Comparison of ENCODE assay signal across 10 mouse cellular contexts in the genomic region with DNA sequence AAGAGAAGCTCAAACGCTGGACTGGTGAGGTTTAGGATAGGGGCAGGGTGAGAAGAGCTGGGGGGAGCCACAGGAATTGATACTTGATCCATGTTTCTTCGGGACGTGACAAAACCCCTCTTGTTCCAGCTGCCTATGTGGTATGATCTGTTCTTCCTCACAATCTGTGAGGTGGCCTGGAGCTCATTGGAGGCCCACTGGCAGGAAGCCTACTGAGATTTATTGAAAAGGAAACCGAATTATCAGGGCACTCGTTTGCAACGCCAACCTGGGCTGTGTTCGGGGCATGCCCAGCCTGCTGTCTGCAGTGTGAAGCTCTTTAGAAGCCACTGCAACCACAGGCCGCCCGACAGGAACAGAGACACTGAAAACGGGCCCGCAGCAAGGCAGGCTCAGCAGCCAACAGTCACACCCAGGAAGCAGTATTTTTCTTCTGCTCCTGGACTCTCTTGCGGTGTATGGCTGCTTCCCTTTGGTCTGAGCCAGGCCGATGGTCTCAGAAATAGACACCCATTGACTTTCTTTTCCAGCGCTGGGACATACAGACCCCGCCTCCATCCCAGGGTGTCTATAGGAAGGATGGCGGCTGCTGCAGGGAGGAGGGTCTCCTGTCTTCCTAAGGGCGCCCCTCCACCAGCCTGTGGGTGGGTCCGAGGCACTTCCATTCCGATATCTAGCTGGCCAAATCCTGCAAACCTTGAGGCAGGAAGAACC. TPM values are rescaled to one million over a fixed set of nuclear protein-coding genes. Genes with fewer than 3 reads are reported as not detected.
DNase-seq lines count a peak whose midpoint lies in the region; ATAC-seq lines count a peak whose summit lies in the region.
"Had no signal": no experiment of that assay in that cellular context is flagged by ENCODE, and none has a peak within 500 bp of the region (broad histone marks: within the 10 kb centered on the region; RNA-seq: fewer than 3 reads in every experiment).

No protein-coding gene starts in this region.

- H3K27me3 ChIP-seq in heart, embryonic 12.5 days (replicated peaks) = no peaks in the 10 kb centered on the region
- no peaks in the 10 kb centered on the region for H3K27me3 ChIP-seq in intestine, embryonic 16.5 days (replicated peaks; ENCODE audit: control insufficient read depth, insufficient read depth, low read length)
- no peaks in the 10 kb centered on the region for H3K27me3 ChIP-seq in megakaryocyte, embryonic 14.5 days (replicated peaks)
- no peaks in the 10 kb centered on the region for H3K27me3 ChIP-seq in stomach, embryonic 15.5 days (replicated peaks)

- peaks cover 23% of the 10 kb centered on the region for H3K36me3 ChIP-seq in heart, embryonic 12.5 days
- peaks cover 8% of the 10 kb centered on the region for H3K36me3 ChIP-seq in intestine, embryonic 16.5 days (ENCODE audit: control insufficient read depth, insufficient read depth, low read length)
- H3K36me3 ChIP-seq in megakaryocyte, embryonic 14.5 days (replicated peaks; ENCODE audit: low read length) = peaks cover 24% of the 10 kb centered on the region
- H3K36me3 ChIP-seq in stomach, embryonic 15.5 days = peaks cover 16% of the 10 kb centered on the region

- H3K4me3 ChIP-seq in heart, embryonic 12.5 days = peak overlapping the region; percentile 74
- H3K4me3 ChIP-seq in intestine, embryonic 16.5 days (ENCODE audit: low read length) = peak overlapping the region; percentile 76
- H3K4me3 ChIP-seq in megakaryocyte, embryonic 14.5 days (replicated peaks) = peak overlapping the region; percentile 98
- H3K4me3 ChIP-seq in stomach, embryonic 15.5 days (replicated peaks) = peak overlapping the region; percentile 71

- intact Hi-C loops in heart, postnatal 25 days (cut with DNase I) = no loop called here

- peak overlapping the region; percentile 86 for H3K4me2 ChIP-seq in heart, embryonic 12.5 days
- peak overlapping the region; percentile 92 for H3K4me2 ChIP-seq in intestine, embryonic 16.5 days (ENCODE audit: low read depth, low read length)
- peak overlapping the region; percentile 89 for H3K4me2 ChIP-seq in stomach, embryonic 15.5 days

- peaks cover 27% of the 10 kb centered on the region for H3K4me1 ChIP-seq in heart, embryonic 12.5 days (replicated peaks)
- H3K4me1 ChIP-seq in intestine, embryonic 16.5 days (ENCODE audit: control insufficient read depth, insufficient read depth, low read length) = peaks cover 25% of the 10 kb centered on the region
- peaks cover 53% of the 10 kb centered on the region for H3K4me1 ChIP-seq in megakaryocyte, embryonic 14.5 days
- H3K4me1 ChIP-seq in stomach, embryonic 15.5 days = peaks cover 32% of the 10 kb centered on the region

- H3K27ac ChIP-seq in heart, embryonic 12.5 days (ENCODE audit: poor library complexity, severe bottlenecking) = peak overlapping the region; percentile 97
- peak overlapping the region; percentile 99 for H3K27ac ChIP-seq in intestine, embryonic 16.5 days (ENCODE audit: low read length)
- peak overlapping the region; percentile 99 for H3K27ac ChIP-seq in stomach, embryonic 15.5 days

- no peaks in the 10 kb centered on the region for H3K9me3 ChIP-seq in heart, embryonic 12.5 days (replicated peaks)
- no peaks in the 10 kb centered on the region for H3K9me3 ChIP-seq in intestine, embryonic 16.5 days (ENCODE audit: control insufficient read depth, low read length)
- no peaks in the 10 kb centered on the region for H3K9me3 ChIP-seq in megakaryocyte, embryonic 14.5 days
- H3K9me3 ChIP-seq in stomach, embryonic 15.5 days = no peaks in the 10 kb centered on the region

- H3K9ac ChIP-seq in heart, embryonic 12.5 days = peak overlapping the region; percentile 85
- H3K9ac ChIP-seq in intestine, embryonic 16.5 days (ENCODE audit: low read depth, low read length) = peak overlapping the region; percentile 95
- H3K9ac ChIP-seq in stomach, embryonic 15.5 days = peak overlapping the region; percentile 84

- 8% methylated on average over 19 of the region's 19 CpGs for WGBS in heart, embryonic 12.5 days
- WGBS in intestine, embryonic 16.5 days = 5% methylated on average over 19 of the region's 19 CpGs
- 6% methylated on average over 19 of the region's 19 CpGs for WGBS in stomach, embryonic 15.5 days

- DNase-seq in heart, postnatal 25 days (ENCODE audit: low spot score) = no peak
- DNase-seq in ES-CJ7 (ENCODE audit: low read depth, low spot score) = peak; percentile 73
- no peak for DNase-seq in left cerebral cortex, adult 18-20 months (ENCODE audit: low spot score in 2 of 2)

- peak; percentile 68 for ATAC-seq in heart, embryonic 12.5 days (ENCODE audit: insufficient number of reproducible peaks, low FRiP score)
- peak; percentile 52 for ATAC-seq in erythroid progenitor cell, adult 5-6 weeks (replicated peaks; ENCODE audit: low FRiP score, poor library complexity, severe bottlenecking)
- peak; percentile 70 for ATAC-seq in intestine, embryonic 16.5 days
- peak; percentile 65 for ATAC-seq in stomach, embryonic 15.5 days (ENCODE audit: insufficient read depth, low FRiP score, low read depth)

RNA-seq across cellular contexts. Expression of gene Birc5, which starts 0.6 kb away (rescaled TPM):
- 250 and 252 TPM in 2 replicates for polyA plus RNA-seq in heart, embryonic 12.5 days (2016; fragmentation: Nextera tagmentation; extraction: Ambion mirVana)
- 1 to 10 TPM in 1 of 2 experiments, under 1 TPM in 1; 0.73 to 1.3 TPM for total RNA-seq in heart, postnatal 25 days (2021)
- 782 and 936 TPM in 2 replicates for total RNA-seq in erythroid progenitor cell, adult 5-6 weeks (2015; ENCODE audit: low replicate concordance)
- total RNA-seq in erythroid progenitor cell, adult 5-6 weeks (2017; ENCODE audit: low replicate concordance) = 871 and 1,077 TPM in 2 replicates
- 259 and 306 TPM in 2 replicates for polyA plus RNA-seq in intestine, embryonic 16.5 days (2015; fragmentation: Nextera tagmentation; extraction: Ambion mirVana)
- 58.9 and 69.8 TPM in 2 replicates for polyA plus RNA-seq in megakaryocyte, embryonic 14.5 days (2012; ENCODE audit: insufficient read depth, low replicate concordance)
- 293 and 308 TPM in 2 replicates for polyA plus RNA-seq in stomach, embryonic 15.5 days (2015; fragmentation: Nextera tagmentation; extraction: Ambion mirVana)
- total RNA-seq in left cerebral cortex, adult 18-20 months (2021) = under 1 TPM; 0.65 to 0.87 TPM

RNA-seq across cellular contexts. Expression of gene Tmem235, which starts 12.1 kb away (rescaled TPM):
- polyA plus RNA-seq in heart, embryonic 12.5 days (2016; fragmentation: Nextera tagmentation; extraction: Ambion mirVana) = not detected in 2 replicates
- not detected for total RNA-seq in heart, postnatal 25 days (2021)
- not detected in 2 replicates for total RNA-seq in erythroid progenitor cell, adult 5-6 weeks (2015; ENCODE audit: low replicate concordance)
- 1.1 TPM in 1 of 2 replicates, not detected in the other for total RNA-seq in erythroid progenitor cell, adult 5-6 weeks (2017; ENCODE audit: low replicate concordance)
- polyA plus RNA-seq in intestine, embryonic 16.5 days (2015; fragmentation: Nextera tagmentation; extraction: Ambion mirVana) = 0.07 TPM in 1 of 2 replicates, not detected in the other
- 0.07 TPM in 1 of 2 replicates, not detected in the other for polyA plus RNA-seq in megakaryocyte, embryonic 14.5 days (2012; ENCODE audit: insufficient read depth, low replicate concordance)
- polyA plus RNA-seq in stomach, embryonic 15.5 days (2015; fragmentation: Nextera tagmentation; extraction: Ambion mirVana) = not detected in 2 replicates
- total RNA-seq in left cerebral cortex, adult 18-20 months (2021) = not detected
- total RNA-seq: adrenal gland, postnatal 36 days; layer of hippocampus, postnatal 14 days had no signal

RNA-seq across cellular contexts. Expression of gene Tk1, which starts 22.5 kb away (rescaled TPM):
- polyA plus RNA-seq in heart, embryonic 12.5 days (2016; fragmentation: Nextera tagmentation; extraction: Ambion mirVana) = 101 and 105 TPM in 2 replicates
- 1 to 10 TPM; 2.3 to 3.2 TPM for total RNA-seq in heart, postnatal 25 days (2021)
- 462 and 532 TPM in 2 replicates for total RNA-seq in erythroid progenitor cell, adult 5-6 weeks (2015; ENCODE audit: low replicate concordance)
- 549 and 716 TPM in 2 replicates for total RNA-seq in erythroid progenitor cell, adult 5-6 weeks (2017; ENCODE audit: low replicate concordance)
- polyA plus RNA-seq in intestine, embryonic 16.5 days (2015; fragmentation: Nextera tagmentation; extraction: Ambion mirVana) = 119 and 147 TPM in 2 replicates
- 12.9 and 17.2 TPM in 2 replicates for polyA plus RNA-seq in megakaryocyte, embryonic 14.5 days (2012; ENCODE audit: insufficient read depth, low replicate concordance)
- 139 and 142 TPM in 2 replicates for polyA plus RNA-seq in stomach, embryonic 15.5 days (2015; fragmentation: Nextera tagmentation; extraction: Ambion mirVana)
- under 1 TPM; 0.84 to 0.98 TPM for total RNA-seq in left cerebral cortex, adult 18-20 months (2021)

RNA-seq across cellular contexts. Expression of gene Afmid, which starts 22.7 kb away (rescaled TPM):
- polyA plus RNA-seq in heart, embryonic 12.5 days (2016; fragmentation: Nextera tagmentation; extraction: Ambion mirVana) = 10.5 and 13.5 TPM in 2 replicates
- 1 to 10 TPM; 4.3 to 5.6 TPM for total RNA-seq in heart, postnatal 25 days (2021)
- 38.6 and 38.9 TPM in 2 replicates for total RNA-seq in erythroid progenitor cell, adult 5-6 weeks (2015; ENCODE audit: low replicate concordance)
- 70.3 and 75.6 TPM in 2 replicates for total RNA-seq in erythroid progenitor cell, adult 5-6 weeks (2017; ENCODE audit: low replicate concordance)
- polyA plus RNA-seq in intestine, embryonic 16.5 days (2015; fragmentation: Nextera tagmentation; extraction: Ambion mirVana) = 9.6 and 10.7 TPM in 2 replicates
- polyA plus RNA-seq in megakaryocyte, embryonic 14.5 days (2012; ENCODE audit: insufficient read depth, low replicate concordance) = 1.8 and 2.6 TPM in 2 replicates
- polyA plus RNA-seq in stomach, embryonic 15.5 days (2015; fragmentation: Nextera tagmentation; extraction: Ambion mirVana) = 7.2 and 7.4 TPM in 2 replicates
- total RNA-seq in left cerebral cortex, adult 18-20 months (2021) = 1 to 10 TPM; 4.1 to 6.3 TPM

RNA-seq across cellular contexts. Expression of gene Tha1, which starts 24.9 kb away (rescaled TPM):
- polyA plus RNA-seq in heart, embryonic 12.5 days (2016; fragmentation: Nextera tagmentation; extraction: Ambion mirVana) = 3.7 and 4.9 TPM in 2 replicates
- total RNA-seq in heart, postnatal 25 days (2021) = 1 to 10 TPM; 6.7 to 7.3 TPM
- 0.42 TPM in 1 of 2 replicates, not detected in the other for total RNA-seq in erythroid progenitor cell, adult 5-6 weeks (2015; ENCODE audit: low replicate concordance)
- total RNA-seq in erythroid progenitor cell, adult 5-6 weeks (2017; ENCODE audit: low replicate concordance) = 1.8 and 3.3 TPM in 2 replicates
- 12.2 and 13.7 TPM in 2 replicates for polyA plus RNA-seq in intestine, embryonic 16.5 days (2015; fragmentation: Nextera tagmentation; extraction: Ambion mirVana)
- 6.0 and 6.4 TPM in 2 replicates for polyA plus RNA-seq in megakaryocyte, embryonic 14.5 days (2012; ENCODE audit: insufficient read depth, low replicate concordance)
- 7.1 and 7.2 TPM in 2 replicates for polyA plus RNA-seq in stomach, embryonic 15.5 days (2015; fragmentation: Nextera tagmentation; extraction: Ambion mirVana)
- 1 to 10 TPM; 2.8 to 5.0 TPM for total RNA-seq in left cerebral cortex, adult 18-20 months (2021)
